In genomic region chr3:102803937-102804336, GRCm38 (mm10) we compare ENCODE assay signal across 9 mouse cellular contexts. TPM values are rescaled to one million over a fixed set of nuclear protein-coding genes. Genes with fewer than 3 reads are reported as not detected.
DNase-seq lines count a peak whose midpoint lies in the region; ATAC-seq and TF ChIP-seq lines count a peak whose summit lies in the region.
"Had no signal": no experiment of that assay in that cellular context is flagged by ENCODE, and none has a peak within 500 bp of the region (broad histone marks: within the 10 kb centered on the region; RNA-seq: fewer than 3 reads in every experiment).

No protein-coding gene starts in this region.

- intact Hi-C loops in gastrocnemius, adult 2 months (cut with DNase I) = loop anchor here (1.0 to 10.0 kb wide), 3 partner anchors 89 to 559 kb away; no protein-coding TSS in a partner anchor

- peak; percentile 68 for TF ChIP-seq CTCF in cerebellum, adult 2 months (IDR thresholded peaks at IDR 0.05; ENCODE audit: borderline replicate concordance, insufficient read depth, low read depth, low read length)
- TF ChIP-seq CTCF in gastrocnemius, adult 2 months (IDR thresholded peaks at IDR 0.05) = peak; percentile 87
- peak; percentile 88 for TF ChIP-seq CTCF in layer of hippocampus, adult 2 months (conservative IDR thresholded peaks at IDR 0.05)
- 0 out of 2 replicates have a peak, but pooled peaks have one; percentile 32 for TF ChIP-seq CTCF in small intestine, adult 2 months (IDR thresholded peaks at IDR 0.05; ENCODE audit: extremely low read depth, insufficient read length, insufficient replicate concordance, low read depth, low read length)

- H3K4me1 ChIP-seq in cerebellum, adult 2 months (ENCODE audit: control insufficient read depth, insufficient read depth, low read length) = no peaks in the 10 kb centered on the region
- no peaks in the 10 kb centered on the region for H3K4me1 ChIP-seq in small intestine, adult 2 months (ENCODE audit: control insufficient read depth, insufficient read depth, insufficient read length, low read length)

- no peak for ATAC-seq in cerebellum, adult (ENCODE audit: insufficient number of reproducible peaks, low FRiP score, low TSS enrichment)

- H3K36me3 ChIP-seq in small intestine, adult 2 months (ENCODE audit: control insufficient read depth, insufficient read depth, low read length) = no peaks in the 10 kb centered on the region

- peak; percentile 63 for DNase-seq in cerebellum, adult 11 months
- peak; percentile 87 for DNase-seq in MEL-GATA-1-ER (ENCODE audit: extremely low read depth, low read depth)
- DNase-seq in cerebellum, adult 2 months = peak; percentile 67 to 75
- DNase-seq in gastrocnemius, adult 2 months = peak; percentile 80
- peak; percentile 67 to 88 for DNase-seq in layer of hippocampus, adult 2 months (ENCODE audit: low spot score in 2 of 2)
- peak; percentile 79 for DNase-seq in lung, postnatal 25 days (ENCODE audit: low spot score)

- 11% methylated on average over 3 of the region's 3 CpGs for WGBS in cerebellum, adult 2 months
- 7% methylated on average over 3 of the region's 3 CpGs for WGBS in small intestine, adult 2 months

- no peaks in the 10 kb centered on the region for H3K27me3 ChIP-seq in cerebellum, adult 2 months (ENCODE audit: control insufficient read depth, insufficient read depth, low read length)
- H3K27me3 ChIP-seq in small intestine, adult 2 months (ENCODE audit: control insufficient read depth, insufficient read depth, low read length) = no peaks in the 10 kb centered on the region

- TF ChIP-seq POLR2A in cerebellum, adult 2 months (IDR thresholded peaks at IDR 0.05; ENCODE audit: borderline replicate concordance, insufficient read depth, low read length) = no peak
- no peak for TF ChIP-seq POLR2A in small intestine, adult 2 months (IDR thresholded peaks at IDR 0.05; ENCODE audit: low read depth, low read length)

- H3K27ac ChIP-seq in cerebellum, adult 2 months (ENCODE audit: insufficient read depth, low read length) = no peak overlapping the region
- H3K27ac ChIP-seq in gastrocnemius, adult 2 months = no peak overlapping the region
- no peak overlapping the region for H3K27ac ChIP-seq in layer of hippocampus, adult 2 months
- no peak overlapping the region for H3K27ac ChIP-seq in small intestine, adult 2 months (ENCODE audit: insufficient read depth, low read depth, low read length)
- H3K27ac ChIP-seq: macrophage had no signal

- no peak overlapping the region for H3K4me3 ChIP-seq in cerebellum, adult 2 months (replicated peaks; ENCODE audit: insufficient read depth, low read depth, low read length)
- H3K4me3 ChIP-seq in gastrocnemius, adult 2 months = no peak overlapping the region
- no peak overlapping the region for H3K4me3 ChIP-seq in layer of hippocampus, adult 2 months
- no peak overlapping the region for H3K4me3 ChIP-seq in small intestine, adult 2 months (ENCODE audit: low read depth, low read length)

RNA-seq across cellular contexts. Expression of gene Tshb, which starts 21.4 kb away (rescaled TPM):
- 1.1 and 2.4 TPM in 2 replicates for polyA plus RNA-seq in cerebellum, adult 2 months (2012; rRNA removed)
- not detected for total RNA-seq in gastrocnemius, adult 2 months (2021)
- total RNA-seq in layer of hippocampus, adult 2 months (2021) = not detected
- not detected in 2 replicates for polyA plus RNA-seq in small intestine, adult 2 months (2012; rRNA removed)
- polyA plus RNA-seq: macrophage had no signal

Comparison
In these comparisons a context has a peak if more than half of its experiments do, and no peak if none do; other contexts are left out.
1. CTCF ChIP-seq: peak in every context shown above with its lines; median percentile 88 in layer of hippocampus, adult 2 months; 87 in gastrocnemius, adult 2 months; 68 in cerebellum, adult 2 months; 32 in small intestine, adult 2 months.